Mouse (Mus musculus) midbrain, embryonic 12.5 days (tissue): ENCODE measurements at regions not wholly inside any gene's neighbourhood (a gene's known extent, or its start where the extent isn't known, plus 50 kb on each side); places are given as distances from the start of the nearest gene placed in this dataset.

Source experiments
- ATAC-seq: fragments of 200-750 bp; cut with Nextera tagmentation; 2 replicates; pipeline ENCODE4 v1.8.0; 2017; ENCODE audit warnings: low read depth, moderate TSS enrichment, moderate library complexity; ENCODE audit not compliant: low FRiP score
- H3K27ac ChIP-seq: fragments of 300-500 bp; sonication (generic); replicated peaks from 2 replicates; pipeline ENCODE4 v1.5.1; 2016; ENCODE audit warnings: mild to moderate bottlenecking
- H3K27me3 ChIP-seq: fragments of 300-500 bp; sonication (generic); 2 replicates; pipeline ENCODE4 v1.6.1; 2016; ENCODE audit warnings: mild to moderate bottlenecking
- H3K36me3 ChIP-seq: fragments of 300-500 bp; sonication (generic); 2 replicates; pipeline ENCODE4 v1.6.1; 2016
- H3K4me1 ChIP-seq: fragments of 300-500 bp; sonication (generic); 2 replicates; pipeline ENCODE4 v1.6.1; 2016
- H3K4me2 ChIP-seq: fragments of 300-500 bp; sonication (generic); replicated peaks from 2 replicates; pipeline ENCODE4 v1.6.1; 2016; ENCODE audit warnings: mild to moderate bottlenecking, moderate library complexity
- H3K4me3 ChIP-seq: fragments of 300-500 bp; sonication (generic); 2 replicates; pipeline ENCODE4 v1.5.1; 2016; ENCODE audit warnings: mild to moderate bottlenecking
- H3K9ac ChIP-seq: fragments of 300-500 bp; sonication (generic); replicated peaks from 2 replicates; pipeline ENCODE4 v1.6.1; 2016; ENCODE audit warnings: mild to moderate bottlenecking, moderate library complexity
- H3K9me3 ChIP-seq: fragments of 300-500 bp; sonication (generic); 2 replicates; pipeline ENCODE4 v1.6.1; 2016; ENCODE audit warnings: mild to moderate bottlenecking
- WGBS: fragments of 180-500 bp; shearing (Covaris S2); methylation state at CpG from one replicate; pipeline ENCODE4 v1.1.7; 2016; 5-methylcytosine and 5-hydroxymethylcytosine counted together

- Histone ChIP-seq H3K9me3 (no peaks in the 10 kb centered on the region), H3K9ac (no peak overlapping the region), H3K36me3 (no peaks in the 10 kb centered on the region), H3K4me3 (no peak overlapping the region), H3K4me2 (no peak overlapping the region), H3K4me1 (no peaks in the 10 kb centered on the region; the same call in 1 of the 2 replicates), H3K27ac (no peak overlapping the region), H3K27me3 (no peaks in the 10 kb centered on the region)
- no peak for ATAC-seq
- WGBS: 65% methylated on average over 5 of the region's 5 CpGs
These were observed 213.8 kb downstream of the Stim2 start for GRCm38 (mm10) chr5:54212038-54212589.

- no peak for ATAC-seq
- no peaks in the 10 kb centered on the region for H3K4me1 ChIP-seq
These were observed 226.7 kb downstream of the Stim2 start for GRCm38 (mm10) chr5:54225031-54225430.

GRCm38 (mm10) chr5:54234580-54234979 is 236.3 kb downstream of the Stim2 start:
- 80% methylated on average over 1 of the region's 1 CpGs for WGBS
- no peak for ATAC-seq

More at GRCm38 (mm10) chr5:54225031-54225430, 226.7 kb downstream of the Stim2 start:
- Histone ChIP-seq H3K9ac (no peak overlapping the region), H3K4me2 (no peak overlapping the region), H3K27ac (no peak overlapping the region), H3K4me3 (no peak overlapping the region), H3K36me3 (no peaks in the 10 kb centered on the region), H3K27me3 (no peaks in the 10 kb centered on the region), H3K9me3 (no peaks in the 10 kb centered on the region)

GRCm38 (mm10) chr5:54235226-54235625 is 236.9 kb downstream of the Stim2 start:
- H3K36me3 ChIP-seq: no peaks in the 10 kb centered on the region
- WGBS: 60% methylated on average over 6 of the region's 6 CpGs
- H3K9ac ChIP-seq: no peak overlapping the region
- H3K4me3 ChIP-seq: no peak overlapping the region
- H3K27ac ChIP-seq: no peak overlapping the region
- ATAC-seq: no peak
- H3K4me2 ChIP-seq: no peak overlapping the region
- H3K9me3 ChIP-seq: no peaks in the 10 kb centered on the region
- H3K27me3 ChIP-seq: no peaks in the 10 kb centered on the region
- H3K4me1 ChIP-seq: no peaks in the 10 kb centered on the region

More at GRCm38 (mm10) chr5:54234580-54234979, 236.3 kb downstream of the Stim2 start:
- Histone ChIP-seq H3K27me3 (no peaks in the 10 kb centered on the region), H3K4me2 (no peak overlapping the region), H3K4me1 (no peaks in the 10 kb centered on the region), H3K27ac (no peak overlapping the region), H3K4me3 (no peak overlapping the region), H3K9me3 (no peaks in the 10 kb centered on the region), H3K36me3 (no peaks in the 10 kb centered on the region), H3K9ac (no peak overlapping the region)

GRCm38 (mm10) chr5:54237226-54237625 is 238.9 kb downstream of the Stim2 start:
- WGBS: 90% methylated on average over 2 of the region's 2 CpGs
- Histone ChIP-seq H3K4me1 (peaks cover 7% of the 10 kb centered on the region; the same call in 1 of the 2 replicates), H3K9ac (no peak overlapping the region), H3K4me2 (no peak overlapping the region), H3K27me3 (no peaks in the 10 kb centered on the region), H3K4me3 (no peak overlapping the region), H3K9me3 (no peaks in the 10 kb centered on the region), H3K27ac (no peak overlapping the region), H3K36me3 (no peaks in the 10 kb centered on the region)
- ATAC-seq: no peak

GRCm38 (mm10) chr5:54238646-54239167 is 240.4 kb downstream of the Stim2 start:
- Histone ChIP-seq H3K27ac (no peak overlapping the region), H3K9ac (no peak overlapping the region), H3K27me3 (no peaks in the 10 kb centered on the region), H3K4me2 (no peak overlapping the region), H3K4me3 (no peak overlapping the region), H3K36me3 (no peaks in the 10 kb centered on the region), H3K4me1 (peaks cover 7% of the 10 kb centered on the region; the same call in 1 of the 2 replicates), H3K9me3 (no peaks in the 10 kb centered on the region)
- 76% methylated on average over 3 of the region's 3 CpGs for WGBS
- ATAC-seq: 0 out of 2 replicates have a peak, but pooled peaks have one; percentile 6

- 90% methylated on average over 3 of the region's 3 CpGs for WGBS
These were observed 241.3 kb downstream of the Stim2 start for GRCm38 (mm10) chr5:54239586-54239985.

GRCm38 (mm10) chr5:54241169-54241917 is 243.0 kb downstream of the Stim2 start:
- H3K27ac ChIP-seq: no peak overlapping the region
- 0 out of 2 replicates have a peak overlapping the region, but pooled peaks have one; percentile 17 for H3K4me2 ChIP-seq
- no peak overlapping the region for H3K9ac ChIP-seq
- WGBS: 41% methylated on average over 20 of the region's 20 CpGs
- no peaks in the 10 kb centered on the region for H3K9me3 ChIP-seq
- H3K36me3 ChIP-seq: no peaks in the 10 kb centered on the region
- H3K4me3 ChIP-seq: no peak overlapping the region
- H3K4me1 ChIP-seq: peaks cover 7% of the 10 kb centered on the region; the same call in 1 of the 2 replicates
- no peaks in the 10 kb centered on the region for H3K27me3 ChIP-seq
- no peak; the same call in 1 of the 2 replicates for ATAC-seq

More at GRCm38 (mm10) chr5:54239586-54239985, 241.3 kb downstream of the Stim2 start:
- Histone ChIP-seq H3K9ac (no peak overlapping the region), H3K4me2 (no peak overlapping the region), H3K36me3 (no peaks in the 10 kb centered on the region), H3K27ac (no peak overlapping the region), H3K4me1 (peaks cover 7% of the 10 kb centered on the region; the same call in 1 of the 2 replicates), H3K9me3 (no peaks in the 10 kb centered on the region), H3K27me3 (no peaks in the 10 kb centered on the region), H3K4me3 (no peak overlapping the region)
- no peak for ATAC-seq

- 76% methylated on average over 4 of the region's 4 CpGs for WGBS
- H3K4me3 ChIP-seq: no peak overlapping the region
- no peak overlapping the region for H3K4me2 ChIP-seq
- no peaks in the 10 kb centered on the region for H3K9me3 ChIP-seq
- no peak overlapping the region for H3K27ac ChIP-seq
- H3K4me1 ChIP-seq: peaks cover 7% of the 10 kb centered on the region; the same call in 1 of the 2 replicates
- ATAC-seq: no peak
- no peak overlapping the region for H3K9ac ChIP-seq
- no peaks in the 10 kb centered on the region for H3K27me3 ChIP-seq
- no peaks in the 10 kb centered on the region for H3K36me3 ChIP-seq
These were observed 243.8 kb downstream of the Stim2 start for GRCm38 (mm10) chr5:54242126-54242525.

GRCm38 (mm10) chr5:54252038-54252437 is 253.7 kb downstream of the Stim2 start:
- Histone ChIP-seq H3K27ac (no peak overlapping the region), H3K4me2 (no peak overlapping the region), H3K27me3 (no peaks in the 10 kb centered on the region), H3K36me3 (no peaks in the 10 kb centered on the region), H3K9ac (no peak overlapping the region), H3K4me1 (no peaks in the 10 kb centered on the region; the same call in 1 of the 2 replicates), H3K9me3 (no peaks in the 10 kb centered on the region), H3K4me3 (no peak overlapping the region)
- 88% methylated on average over 2 of the region's 2 CpGs for WGBS
- ATAC-seq: no peak

GRCm38 (mm10) chr5:54254005-54254404 is 255.7 kb downstream of the Stim2 start:
- ATAC-seq: 0 out of 2 replicates have a peak, but pooled peaks have one; percentile 39
- WGBS: 49% methylated on average over 7 of the region's 7 CpGs
- Histone ChIP-seq H3K4me3 (no peak overlapping the region), H3K27me3 (no peaks in the 10 kb centered on the region), H3K4me1 (no peaks in the 10 kb centered on the region; the same call in 1 of the 2 replicates), H3K9ac (no peak overlapping the region), H3K27ac (no peak overlapping the region), H3K4me2 (no peak overlapping the region), H3K36me3 (no peaks in the 10 kb centered on the region), H3K9me3 (no peaks in the 10 kb centered on the region)

GRCm38 (mm10) chr5:54258087-54258733 is 259.9 kb downstream of the Stim2 start:
- WGBS: 25% methylated on average over 1 of the region's 1 CpGs
- no peak overlapping the region for H3K4me2 ChIP-seq
- H3K4me3 ChIP-seq: no peak overlapping the region
- H3K36me3 ChIP-seq: no peaks in the 10 kb centered on the region
- no peaks in the 10 kb centered on the region for H3K9me3 ChIP-seq
- H3K9ac ChIP-seq: no peak overlapping the region
- H3K4me1 ChIP-seq: no peaks in the 10 kb centered on the region; the same call in 1 of the 2 replicates
- H3K27me3 ChIP-seq: no peaks in the 10 kb centered on the region
- no peak overlapping the region for H3K27ac ChIP-seq
- ATAC-seq: peak; percentile 82
